Mouse (Mus musculus) lung, adult 2 months (tissue): ENCODE data around the gene Prom1. TPM values are rescaled to one million over a fixed set of nuclear protein-coding genes. Genes with fewer than 3 reads are reported as not detected.

Source experiments
- DNase-seq: peaks from one replicate; pipeline ENCODE4 v3.0.0; 2022
- H3K4me1 ChIP-seq: fragments of 200-500 bp; 2 replicates; pipeline ENCODE4 v1.6.1; 2011; ENCODE audit warnings: low read length; ENCODE audit not compliant: control insufficient read depth, insufficient read depth
- H3K4me3 ChIP-seq: fragments of 200-500 bp; replicated peaks from 2 replicates; pipeline ENCODE3; 2011; ENCODE audit warnings: low read depth, mild to moderate bottlenecking, control low read depth, low read length; ENCODE audit errors: extremely low read depth
- CTCF ChIP-seq: fragments of 200-500 bp; IDR thresholded peaks from 2 replicates; pipeline ENCODE4 v1.5.1; 2011; ENCODE audit warnings: mild to moderate bottlenecking, low read length, control low read depth; ENCODE audit not compliant: insufficient read depth
- POLR2A ChIP-seq: fragments of 200-500 bp; IDR thresholded peaks from 2 replicates; pipeline ENCODE4 v1.6.1; 2011; ENCODE audit warnings: low read depth, mild to moderate bottlenecking, control low read depth, low read length, borderline replicate concordance; ENCODE audit errors: extremely low read depth
- WGBS: fragments of 180-500 bp; shearing (Covaris S2); methylation state at CpG from one replicate; pipeline ENCODE4 v1.1.7; 2018; 5-methylcytosine and 5-hydroxymethylcytosine counted together
- polyA plus RNA-seq: library from polyadenylated mRNA; depleted of rRNA; stranded (reverse); fragments of >200 nt; gene quantifications from 2 replicates; pipeline ENCODE4 v1.2.3, GENCODE M21; 2012

The Prom1 gene
- polyA plus RNA-seq, 1 experiment = 7.4 TPM

DNA sequence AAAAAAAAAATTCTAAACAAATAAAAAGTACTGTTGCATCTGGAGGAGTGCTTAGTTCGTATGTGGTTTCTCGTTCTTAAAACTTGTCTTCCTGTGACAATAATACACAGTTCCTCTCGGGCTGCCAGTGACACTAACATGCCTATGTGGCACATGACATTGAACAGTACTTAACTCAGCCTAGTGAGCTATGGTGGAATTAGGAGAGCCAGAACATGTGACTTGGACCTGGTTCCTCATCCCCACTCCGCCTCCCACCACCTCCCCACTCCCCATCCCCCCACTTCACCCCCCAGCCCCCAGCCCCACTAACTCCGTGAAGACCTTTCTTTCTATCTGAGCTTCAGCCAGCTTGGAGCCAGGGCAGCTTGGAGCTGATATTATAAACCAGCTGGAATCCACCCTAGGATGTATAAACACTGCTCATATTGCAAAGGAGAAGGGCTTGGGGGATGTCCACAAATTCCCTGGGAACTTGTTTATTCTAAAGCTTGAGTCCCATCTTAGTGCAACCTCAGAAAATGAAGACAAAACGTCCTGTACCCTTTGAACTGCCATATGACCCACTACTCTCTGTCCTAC, 52.3 kb downstream of the Prom1 start:
- 35% methylated on average over 6 of the region's 6 CpGs for WGBS
- no peak for DNase-seq

DNA sequence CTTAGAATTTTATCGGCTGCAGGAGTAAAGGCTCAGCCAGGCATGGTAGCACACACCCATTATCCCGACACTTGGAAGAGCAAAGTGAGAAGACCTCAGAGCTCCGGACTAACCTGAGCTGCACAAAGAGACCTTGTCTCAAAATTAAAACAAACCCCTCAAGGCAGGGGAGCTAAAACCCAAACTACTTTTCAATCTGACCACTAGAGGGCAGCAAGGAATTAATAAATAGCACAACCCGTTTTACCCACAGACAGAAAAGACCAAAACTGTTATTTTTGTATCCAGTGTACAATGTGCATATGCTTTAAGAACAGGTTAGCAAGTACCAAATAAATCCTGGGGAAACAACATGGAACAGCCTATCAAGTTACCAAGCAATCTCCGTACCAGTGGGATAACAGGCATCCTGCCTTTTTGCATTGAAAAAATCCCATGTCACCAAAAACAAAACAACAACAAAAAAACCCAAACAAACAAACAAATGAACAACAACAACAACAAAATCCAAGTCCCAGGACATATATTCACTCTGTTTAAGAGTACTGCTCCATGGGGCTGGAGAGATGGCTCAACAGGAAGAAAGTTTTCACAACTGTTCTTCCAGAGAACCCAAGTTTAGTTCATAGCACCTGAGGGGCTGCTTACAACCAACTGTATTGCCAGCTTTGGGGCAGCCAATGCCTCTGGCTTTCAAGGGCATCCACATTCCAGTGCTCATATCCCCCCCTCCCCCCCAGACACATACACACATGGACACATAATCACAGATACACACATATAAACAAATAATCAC, 53.1 kb downstream of the Prom1 start:
- peak; percentile 7 for DNase-seq
- WGBS = 41% methylated on average over 5 of the region's 5 CpGs
- H3K4me1 ChIP-seq = no peaks in the 10 kb centered on the region; the same call in 1 of the 2 replicates
- TF ChIP-seq POLR2A = no peak
- peak; percentile 22; the same call in 1 of the 2 replicates for TF ChIP-seq CTCF
- H3K4me3 ChIP-seq = no peak overlapping the region

More for the DNA sequence above, 52.3 kb downstream of the Prom1 start:
- no peaks in the 10 kb centered on the region; the same call in 1 of the 2 replicates for H3K4me1 ChIP-seq
- H3K4me3 ChIP-seq = no peak overlapping the region
- no peak for TF ChIP-seq POLR2A
- no peak for TF ChIP-seq CTCF

DNA sequence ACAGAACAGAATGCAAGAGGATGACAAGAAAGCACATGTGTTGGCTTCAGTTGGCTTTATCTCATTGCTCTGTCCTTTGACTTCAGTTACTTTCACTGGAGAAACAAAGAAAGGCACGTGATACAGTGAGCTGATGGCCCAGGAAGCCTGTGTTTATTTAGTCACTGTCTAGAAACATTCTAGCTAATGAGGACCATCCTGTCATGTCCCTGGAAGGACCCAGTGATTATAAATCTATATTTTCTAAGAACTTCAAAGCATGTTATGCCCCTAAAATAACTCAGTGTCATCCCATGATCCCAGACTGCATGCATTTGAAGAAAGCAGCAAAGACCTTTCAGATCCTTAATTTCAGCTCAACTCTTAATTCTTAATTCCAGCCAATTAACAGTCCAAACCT, 60.1 kb downstream of the Prom1 start:
- no peak for DNase-seq
- 41% methylated on average over 1 of the region's 1 CpGs for WGBS
- H3K4me3 ChIP-seq = no peak overlapping the region
- H3K4me1 ChIP-seq = no peaks in the 10 kb centered on the region; the same call in 1 of the 2 replicates
- TF ChIP-seq POLR2A (no peak), CTCF (no peak)

DNA sequence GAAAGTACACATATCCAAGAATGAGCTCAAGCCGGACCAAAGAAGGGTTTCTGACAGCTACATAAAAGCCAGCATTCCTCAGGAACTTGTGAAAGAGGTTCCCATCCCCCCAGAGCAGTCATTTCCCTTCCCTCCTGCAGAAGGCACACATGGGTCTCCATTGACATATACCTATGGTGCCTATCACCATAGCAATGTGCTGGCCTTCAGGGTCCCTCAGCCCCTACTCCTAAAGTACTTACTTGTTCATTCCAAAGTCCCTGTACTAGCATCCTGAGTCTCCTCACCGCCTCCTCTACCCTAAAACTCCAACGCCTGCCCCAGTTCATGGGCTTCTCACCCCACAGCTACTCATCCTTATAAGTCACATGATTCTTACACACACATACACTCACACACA, 60.8 kb downstream of the Prom1 start:
- Histone ChIP-seq H3K4me1 (no peaks in the 10 kb centered on the region; the same call in 1 of the 2 replicates), H3K4me3 (no peak overlapping the region)
- 77% methylated on average over 3 of the region's 3 CpGs for WGBS
- no peak for DNase-seq
- TF ChIP-seq POLR2A (no peak), CTCF (no peak)

DNA sequence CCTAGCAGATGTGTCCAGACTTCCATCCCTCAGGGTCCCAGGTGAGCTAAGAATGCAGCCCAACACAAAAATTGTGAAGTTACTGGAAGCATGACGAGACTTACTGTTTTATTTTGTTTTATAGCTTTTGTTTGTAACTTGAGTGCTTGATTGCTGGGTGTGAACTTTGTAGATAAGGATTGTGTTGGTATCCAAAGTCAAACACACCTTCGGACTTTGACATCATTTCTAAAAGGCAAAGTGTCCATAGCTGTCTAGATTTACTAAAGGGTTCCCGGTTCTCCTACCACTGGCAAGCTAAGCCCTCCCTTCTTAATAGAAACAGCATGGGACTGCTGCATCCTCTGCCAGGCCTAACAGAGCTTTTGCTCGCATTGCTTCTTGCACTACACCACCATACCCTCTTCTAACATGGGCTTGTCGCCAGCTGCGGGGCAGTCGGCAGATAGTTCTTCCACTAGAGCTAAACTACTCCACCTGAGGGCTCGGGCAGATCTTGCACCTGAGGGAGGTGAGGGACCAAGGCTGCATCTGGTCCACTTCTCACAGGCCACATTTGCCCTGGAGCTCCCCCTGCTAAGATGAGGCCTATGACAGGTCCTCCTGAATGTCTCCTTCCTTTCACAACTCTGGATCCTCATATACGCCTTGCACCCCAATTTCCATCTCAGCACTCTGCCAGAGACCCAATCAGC, 103.4 kb downstream of the Prom1 start:
- 82% methylated on average over 9 of the region's 9 CpGs for WGBS
- DNase-seq = no peak

DNA sequence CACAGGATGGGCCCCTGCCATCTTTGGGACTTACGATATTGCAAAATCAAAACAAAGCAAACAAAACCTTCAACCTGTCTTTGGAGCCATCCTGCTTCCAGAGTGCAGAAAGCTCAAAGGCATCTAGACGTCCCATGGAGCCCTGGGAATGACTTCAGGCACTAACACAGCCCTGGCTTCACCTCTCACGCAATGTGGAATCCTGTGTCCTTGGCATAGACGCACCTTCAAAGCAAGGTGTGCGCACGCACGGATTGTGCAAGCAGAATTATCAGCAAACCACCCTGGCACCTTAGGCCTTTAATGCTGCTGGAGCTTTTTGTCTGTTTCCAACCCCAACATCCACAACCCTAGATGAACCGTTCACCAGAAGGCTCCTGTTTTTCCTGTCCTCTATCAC, 104.2 kb downstream of the Prom1 start:
- H3K4me3 ChIP-seq = no peak overlapping the region
- DNase-seq = no peak
- no peaks in the 10 kb centered on the region for H3K4me1 ChIP-seq
- WGBS = 88% methylated on average over 8 of the region's 8 CpGs
- TF ChIP-seq POLR2A = no peak

More for the DNA sequence above, 103.4 kb downstream of the Prom1 start:
- TF ChIP-seq CTCF = no peak
- TF ChIP-seq POLR2A = no peak
- Histone ChIP-seq H3K4me3 (no peak overlapping the region), H3K4me1 (no peaks in the 10 kb centered on the region)

DNA sequence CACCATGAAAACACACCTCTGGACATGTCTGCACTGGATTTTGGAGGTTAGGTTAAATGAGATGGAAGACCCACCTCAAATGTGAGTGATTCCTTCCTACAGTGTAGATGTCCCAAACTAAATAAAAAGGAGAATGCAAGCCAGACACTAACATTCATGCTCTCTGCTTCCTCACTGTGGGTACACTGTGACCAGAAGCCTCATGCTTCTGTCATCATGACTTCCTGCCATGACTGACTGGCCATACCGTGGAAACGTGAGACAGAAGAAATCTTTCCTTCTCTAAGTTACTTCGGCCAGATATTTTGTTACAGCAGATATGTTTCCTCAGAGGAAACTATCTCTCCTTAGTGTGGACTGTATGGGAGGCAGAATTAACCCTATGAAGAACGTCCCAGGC, 105.7 kb downstream of the Prom1 start:
- WGBS = 55% methylated on average over 4 of the region's 4 CpGs
- no peaks in the 10 kb centered on the region for H3K4me1 ChIP-seq
- H3K4me3 ChIP-seq = no peak overlapping the region
- DNase-seq = no peak
- no peak for TF ChIP-seq POLR2A
- no peak for TF ChIP-seq CTCF

DNA sequence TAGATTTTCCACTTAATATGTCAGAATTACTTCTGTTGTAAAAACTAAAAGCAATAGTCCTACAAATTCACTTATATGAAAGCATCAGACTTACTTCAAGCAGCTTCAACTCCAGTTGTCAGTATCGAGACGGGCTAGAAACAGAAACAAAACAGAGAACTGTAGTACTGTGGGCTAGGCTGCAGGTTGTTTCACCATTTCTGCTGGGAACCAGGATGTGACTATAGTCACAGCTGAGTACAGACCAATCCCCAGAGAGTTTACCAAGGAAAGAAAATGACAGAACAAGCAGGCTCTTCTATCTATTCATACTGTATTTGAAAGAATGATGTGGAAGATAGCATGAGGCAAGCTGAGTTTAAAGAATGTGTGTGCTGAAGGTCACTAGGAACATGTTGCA, 106.9 kb downstream of the Prom1 start:
- DNase-seq = no peak
- TF ChIP-seq POLR2A = no peak
- 83% methylated on average over 2 of the region's 2 CpGs for WGBS
- H3K4me3 ChIP-seq = no peak overlapping the region
- no peaks in the 10 kb centered on the region for H3K4me1 ChIP-seq

DNA sequence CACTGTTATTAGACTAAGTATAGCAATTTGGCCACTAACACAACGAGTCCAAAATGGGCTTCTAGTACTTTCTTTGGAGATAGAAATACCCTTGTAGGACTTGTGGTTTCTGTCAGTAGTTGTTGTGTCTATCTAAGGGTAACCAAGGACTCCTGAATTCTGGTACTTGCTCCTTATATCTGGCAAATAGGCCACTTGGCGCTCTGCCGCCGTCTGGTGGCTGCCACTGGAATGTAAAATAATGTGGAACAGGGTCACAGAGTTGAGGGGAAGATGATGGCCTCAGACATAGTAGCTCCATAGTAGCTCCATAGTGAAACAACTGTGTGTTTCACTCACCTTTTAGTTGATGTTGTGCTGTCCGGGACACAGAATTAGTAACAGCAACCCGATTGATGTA, 111.5 kb downstream of the Prom1 start:
- WGBS = 53% methylated on average over 6 of the region's 6 CpGs
- no peaks in the 10 kb centered on the region for H3K4me1 ChIP-seq
- peak; percentile 72 for DNase-seq
- H3K4me3 ChIP-seq = no peak overlapping the region
- no peak for TF ChIP-seq POLR2A
- peak; percentile 86 for TF ChIP-seq CTCF
